Mouse (Mus musculus): ENCODE data around the gene 3110009E18Rik.

DNA sequence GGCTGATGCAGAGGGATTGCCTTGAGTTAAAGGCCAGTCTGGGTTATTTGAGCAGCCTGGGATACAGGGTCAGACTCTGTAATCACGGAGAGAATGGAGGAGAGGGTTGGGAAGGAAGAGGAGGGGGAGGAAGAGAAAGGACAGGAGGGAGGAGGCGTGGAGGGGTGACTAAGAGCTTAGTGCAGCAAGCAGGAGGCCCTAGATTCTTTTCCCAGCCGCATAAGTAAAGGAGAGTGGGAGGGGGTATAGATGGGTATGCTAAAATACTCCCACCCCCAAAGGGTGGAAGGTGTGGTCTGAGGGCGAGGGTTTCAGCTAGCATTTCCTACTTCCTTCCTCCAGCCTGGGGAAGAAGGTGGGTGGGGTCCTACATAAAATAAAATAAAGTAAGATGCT lies 46.7 kb upstream of the 3110009E18Rik start:
- TF ChIP-seq CTCF (IDR thresholded peaks at IDR 0.05; ENCODE audit: extremely low read depth, insufficient read depth, low read length) (no peak), POLR2A (IDR thresholded peaks at IDR 0.05; ENCODE audit: extremely low read depth, insufficient read depth, low read length) (no peak)

All from cortical plate, adult 2 months (tissue).